Mouse (Mus musculus) thymus, adult 2 months (tissue): ENCODE results near the gene Smc4. TPM values are rescaled to one million over a fixed set of nuclear protein-coding genes. Genes with fewer than 3 reads are reported as not detected.
A peak's percentile ranks its signal among the peaks of the same experiment; 100 is the strongest.

Experiments
- DNase-seq: peaks from one replicate; pipeline ENCODE4 v3.0.0; 2021
- H3K27ac ChIP-seq: fragments of 200-500 bp; 2 replicates; pipeline ENCODE4 v1.5.1; 2012; ENCODE audit warnings: low read length, control low read depth; ENCODE audit not compliant: control insufficient read depth, insufficient read depth
- H3K27me3 ChIP-seq: fragments of 200-500 bp; 2 replicates; pipeline ENCODE4 v1.6.1; 2012; ENCODE audit warnings: mild to moderate bottlenecking, low read length, moderate library complexity, mixed read lengths; ENCODE audit not compliant: control insufficient read depth, insufficient read depth
- H3K36me3 ChIP-seq: fragments of 200-500 bp; 2 replicates; pipeline ENCODE4 v1.6.1; 2012; ENCODE audit warnings: mild to moderate bottlenecking, low read length, moderate library complexity; ENCODE audit not compliant: control insufficient read depth, insufficient read depth
- H3K4me1 ChIP-seq: fragments of 200-500 bp; replicated peaks from 2 replicates; pipeline ENCODE4 v1.6.1; 2012; ENCODE audit warnings: low read length; ENCODE audit not compliant: control insufficient read depth, insufficient read depth
- H3K4me3 ChIP-seq: fragments of 200-500 bp; 2 replicates; pipeline ENCODE4 v1.5.1; 2012; ENCODE audit warnings: mild to moderate bottlenecking, low read length, control low read depth, moderate library complexity; ENCODE audit not compliant: control insufficient read depth, insufficient read depth
- CTCF ChIP-seq: fragments of 200-500 bp; IDR thresholded peaks from 2 replicates; pipeline ENCODE4 v1.5.1; 2012; ENCODE audit warnings: mild to moderate bottlenecking, control low read depth, low read length, moderate library complexity, borderline replicate concordance; ENCODE audit not compliant: control insufficient read depth, poor library complexity, insufficient read depth; ENCODE audit errors: extremely low read depth
- POLR2A ChIP-seq: fragments of 200-500 bp; IDR thresholded peaks from 2 replicates; pipeline ENCODE4 v1.6.1; 2012; ENCODE audit warnings: mild to moderate bottlenecking, low read length, control low read depth, moderate library complexity; ENCODE audit not compliant: control insufficient read depth, poor library complexity, insufficient read depth; ENCODE audit errors: extremely low read depth
- WGBS: fragments of 180-500 bp; shearing (Covaris S2); methylation state at CpG from one replicate; pipeline ENCODE4 v1.1.7; 2018; 5-methylcytosine and 5-hydroxymethylcytosine counted together
- polyA plus RNA-seq: library from polyadenylated mRNA; depleted of rRNA; stranded (reverse); fragments of >200 nt; gene quantifications from 2 replicates; pipeline ENCODE4 v1.2.3, GENCODE M21; 2012

Gene Smc4
- polyA plus RNA-seq, 1 experiment: 40.6 TPM

DNA sequence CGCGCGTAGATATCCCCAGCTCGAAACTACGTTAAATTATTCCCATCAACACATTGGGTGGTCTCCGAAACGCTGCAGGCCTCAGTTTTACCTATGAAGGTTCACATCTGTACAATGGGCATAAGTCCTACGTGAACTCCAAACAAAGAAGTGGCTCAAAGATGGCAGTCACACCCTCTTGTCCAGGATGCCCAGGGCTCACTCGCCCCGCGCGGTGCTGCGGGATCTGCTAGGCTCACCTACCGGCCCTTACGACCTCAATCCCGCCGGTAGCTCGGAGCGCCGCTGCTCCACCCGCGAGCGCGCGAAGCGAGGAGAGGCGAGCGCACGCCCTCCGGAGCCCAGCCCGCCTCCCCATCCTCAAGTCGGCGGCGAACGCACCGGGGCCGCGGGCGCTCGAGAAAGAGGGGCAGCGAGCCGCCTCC is 39.6 kb downstream of the Smc4 start:
- Histone ChIP-seq H3K4me1 (peaks cover 6% of the 10 kb centered on the region), H3K27ac (peak overlapping the region; percentile 9; the same call in 1 of the 2 replicates), H3K4me3 (peak overlapping the region; percentile 86), H3K27me3 (no peaks in the 10 kb centered on the region), H3K36me3 (peaks cover 15% of the 10 kb centered on the region)
- under 1% methylated on average over 42 of the region's 42 CpGs for WGBS
- TF ChIP-seq POLR2A (no peak), CTCF (peak; percentile 32; the same call in 1 of the 2 replicates)
- no peak for DNase-seq

GRCm38 (mm10) chr3:69044645-69045399 is 40.3 kb downstream of the Smc4 start, which contains the start of gene Trim59:
Trim59 (minus strand) TSS chr3:69044755.
- WGBS: under 1% methylated on average over 80 of the region's 80 CpGs
- no peak for TF ChIP-seq CTCF
- TF ChIP-seq POLR2A: peak; percentile 77; the same call in 1 of the 2 replicates
- Histone ChIP-seq H3K36me3 (peaks cover 10% of the 10 kb centered on the region; the same call in 1 of the 2 replicates), H3K27me3 (no peaks in the 10 kb centered on the region), H3K4me3 (peak within 1 kb of the TSS; percentile 86), H3K27ac (peak within 1 kb of the TSS; percentile 25; the same call in 1 of the 2 replicates), H3K4me1 (peaks cover 6% of the 10 kb centered on the region)
- DNase-seq: peak; percentile 91

GRCm38 (mm10) chr3:69045400-69045703 is 40.8 kb downstream of the Smc4 start:
- Histone ChIP-seq H3K27me3 (no peaks in the 10 kb centered on the region), H3K27ac (peak overlapping the region; percentile 25; the same call in 1 of the 2 replicates), H3K4me1 (peaks cover 6% of the 10 kb centered on the region), H3K4me3 (peak overlapping the region; percentile 86), H3K36me3 (peaks cover 5% of the 10 kb centered on the region; the same call in 1 of the 2 replicates)
- 6% methylated on average over 9 of the region's 9 CpGs for WGBS
- DNase-seq: no peak
- TF ChIP-seq CTCF: no peak
- no peak for TF ChIP-seq POLR2A

GRCm38 (mm10) chr3:69045750-69046149 is 41.2 kb downstream of the Smc4 start:
- WGBS: 48% methylated on average over 13 of the region's 13 CpGs
- peaks cover 6% of the 10 kb centered on the region for H3K4me1 ChIP-seq

GRCm38 (mm10) chr3:69046509-69046908 is 42.0 kb downstream of the Smc4 start:
- Histone ChIP-seq H3K4me1 (peaks cover 6% of the 10 kb centered on the region), H3K27me3 (no peaks in the 10 kb centered on the region), H3K36me3 (0 out of 2 replicates have a peak, but pooled peaks cover 4% of the 10 kb centered on the region), H3K4me3 (no peak overlapping the region), H3K27ac (no peak overlapping the region)
- DNase-seq: no peak
- WGBS: 88% methylated on average over 4 of the region's 4 CpGs
- TF ChIP-seq CTCF (no peak), POLR2A (no peak)

More at GRCm38 (mm10) chr3:69045750-69046149, 41.2 kb downstream of the Smc4 start:
- TF ChIP-seq CTCF: no peak
- no peak for TF ChIP-seq POLR2A
- H3K27me3 ChIP-seq: no peaks in the 10 kb centered on the region
- H3K4me3 ChIP-seq: 0 out of 2 replicates have a peak overlapping the region, but pooled peaks have one; percentile 0
- no peak overlapping the region for H3K27ac ChIP-seq
- DNase-seq: no peak
- peaks cover 4% of the 10 kb centered on the region; the same call in 1 of the 2 replicates for H3K36me3 ChIP-seq

DNA sequence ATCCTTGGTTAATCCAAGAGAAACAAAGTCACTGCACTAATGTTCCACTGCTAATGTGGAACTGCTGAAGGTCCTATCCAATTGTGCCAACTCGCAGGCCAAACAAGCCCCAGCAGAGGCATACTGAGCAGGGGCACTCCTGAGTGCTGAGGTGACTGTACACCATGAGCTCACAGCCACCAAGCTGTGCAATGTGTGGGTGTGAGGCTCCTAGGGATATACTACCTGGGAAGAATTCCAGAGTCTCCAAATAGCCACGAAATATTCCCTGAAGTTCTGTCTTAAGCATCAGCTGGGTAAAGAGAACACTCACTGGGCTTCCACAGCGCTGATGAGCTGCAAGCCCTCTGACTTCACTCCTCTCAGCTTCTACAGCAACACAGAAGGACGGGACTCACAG is 43.1 kb downstream of the Smc4 start:
- Histone ChIP-seq H3K27me3 (no peaks in the 10 kb centered on the region), H3K4me3 (no peak overlapping the region), H3K4me1 (peaks cover 6% of the 10 kb centered on the region), H3K36me3 (no peaks in the 10 kb centered on the region), H3K27ac (no peak overlapping the region)
- DNase-seq: no peak
- TF ChIP-seq POLR2A (no peak), CTCF (no peak)
- 91% methylated on average over 4 of the region's 4 CpGs for WGBS
